8 mouse cellular contexts compared by ENCODE assay signal in genomic region chr17:78916369-78916813, GRCm38 (mm10). TPM values are rescaled to one million over a fixed set of nuclear protein-coding genes. Genes with fewer than 3 reads are reported as not detected.
DNase-seq lines count a peak whose midpoint lies in the region; ATAC-seq lines count a peak whose summit lies in the region.

Cebpzos (plus strand) TSS chr17:78916500.

- H3K4me3 ChIP-seq in forebrain, embryonic 11.5 days (ENCODE audit: low read depth, low read length) = peak within 1 kb of the TSS; percentile 63
- H3K4me3 ChIP-seq in heart, embryonic 16.5 days (ENCODE audit: low read length) = peak within 1 kb of the TSS; percentile 88
- peak within 1 kb of the TSS; percentile 82 for H3K4me3 ChIP-seq in liver, embryonic 15.5 days (replicated peaks)
- H3K4me3 ChIP-seq in neural tube, embryonic 12.5 days = peak within 1 kb of the TSS; percentile 63

- under 1% methylated on average over 37 of the region's 37 CpGs for WGBS in forebrain, embryonic 11.5 days
- WGBS in heart, embryonic 16.5 days = under 1% methylated on average over 37 of the region's 37 CpGs
- 0% methylated on average over 37 of the region's 37 CpGs for WGBS in liver, embryonic 15.5 days (ENCODE audit: insufficient replicate concordance)
- under 1% methylated on average over 37 of the region's 37 CpGs for WGBS in neural tube, embryonic 12.5 days

- peaks cover 3% of the 10 kb centered on the region for H3K36me3 ChIP-seq in forebrain, embryonic 11.5 days (ENCODE audit: control insufficient read depth, insufficient read depth, low read length)
- H3K36me3 ChIP-seq in heart, embryonic 16.5 days (ENCODE audit: control insufficient read depth, insufficient read depth) = peaks cover 20% of the 10 kb centered on the region
- peaks cover 29% of the 10 kb centered on the region for H3K36me3 ChIP-seq in liver, embryonic 15.5 days (replicated peaks)
- peaks cover 23% of the 10 kb centered on the region for H3K36me3 ChIP-seq in neural tube, embryonic 12.5 days

- H3K4me2 ChIP-seq in forebrain, embryonic 11.5 days (ENCODE audit: low read depth, low read length, severe bottlenecking) = peak within 1 kb of the TSS; percentile 65
- peak within 1 kb of the TSS; percentile 90 for H3K4me2 ChIP-seq in heart, embryonic 16.5 days (ENCODE audit: low read depth, low read length)
- peak within 1 kb of the TSS; percentile 89 for H3K4me2 ChIP-seq in liver, embryonic 15.5 days
- peak within 1 kb of the TSS; percentile 72 for H3K4me2 ChIP-seq in neural tube, embryonic 12.5 days (replicated peaks)

- no peaks in the 10 kb centered on the region for H3K9me3 ChIP-seq in forebrain, embryonic 11.5 days (ENCODE audit: control insufficient read depth, low read length)
- no peaks in the 10 kb centered on the region for H3K9me3 ChIP-seq in heart, embryonic 16.5 days (replicated peaks; ENCODE audit: control insufficient read depth, low read length)
- no peaks in the 10 kb centered on the region for H3K9me3 ChIP-seq in liver, embryonic 15.5 days (replicated peaks)
- H3K9me3 ChIP-seq in neural tube, embryonic 12.5 days = no peaks in the 10 kb centered on the region

- peak within 1 kb of the TSS; percentile 58 for H3K27ac ChIP-seq in forebrain, embryonic 11.5 days (ENCODE audit: low read depth, low read length)
- H3K27ac ChIP-seq in heart, embryonic 16.5 days (ENCODE audit: low read length) = peak within 1 kb of the TSS; percentile 93
- H3K27ac ChIP-seq in liver, embryonic 15.5 days (replicated peaks) = peak within 1 kb of the TSS; percentile 83
- H3K27ac ChIP-seq in neural tube, embryonic 12.5 days = peak within 1 kb of the TSS; percentile 62; the same call in 1 of the 2 replicates

- H3K9ac ChIP-seq in forebrain, embryonic 11.5 days (ENCODE audit: low read length) = peak within 1 kb of the TSS; percentile 67
- peak within 1 kb of the TSS; percentile 93 for H3K9ac ChIP-seq in heart, embryonic 16.5 days (ENCODE audit: low read length)
- peak within 1 kb of the TSS; percentile 81 for H3K9ac ChIP-seq in liver, embryonic 15.5 days
- H3K9ac ChIP-seq in neural tube, embryonic 12.5 days = peak within 1 kb of the TSS; percentile 67

- peak; percentile 95 for ATAC-seq in forebrain, embryonic 11.5 days (replicated peaks; ENCODE audit: low FRiP score)
- peak; percentile 93 for ATAC-seq in heart, embryonic 16.5 days (replicated peaks; ENCODE audit: extremely low read depth, insufficient read depth, low FRiP score)
- ATAC-seq in liver, embryonic 15.5 days (ENCODE audit: insufficient read depth) = peak; percentile 92
- peak; percentile 95 for ATAC-seq in neural tube, embryonic 12.5 days (ENCODE audit: low FRiP score, low read depth)

- H3K27me3 ChIP-seq in forebrain, embryonic 11.5 days (ENCODE audit: control insufficient read depth, insufficient read depth, low read length) = no peaks in the 10 kb centered on the region
- H3K27me3 ChIP-seq in heart, embryonic 16.5 days (ENCODE audit: control insufficient read depth, insufficient read depth, low read length) = no peaks in the 10 kb centered on the region
- H3K27me3 ChIP-seq in liver, embryonic 15.5 days = no peaks in the 10 kb centered on the region
- H3K27me3 ChIP-seq in neural tube, embryonic 12.5 days (replicated peaks) = no peaks in the 10 kb centered on the region

- peak; percentile 77 to 83 for DNase-seq in CD8-positive naive resting alpha-beta T cell, adult 2 months (ENCODE audit: low read depth in 2 of 2, low spot score in 2 of 2)
- peak; percentile 79 for DNase-seq in c-Kit-positive CD71-negative TER-119-negative erythroid progenitor cells, embryonic 14.5 days (ENCODE audit: low read depth)
- DNase-seq in forebrain, embryonic 11.5 days (ENCODE audit: low spot score) = peak; percentile 92
- DNase-seq in kidney, postnatal 36 days = peak; percentile 91
- DNase-seq in telencephalon, adult 2 months (ENCODE audit: low read depth, low spot score) = peak; percentile 87

- H3K4me1 ChIP-seq in forebrain, embryonic 11.5 days (replicated peaks; ENCODE audit: control insufficient read depth, insufficient read depth, low read length) = no peaks in the 10 kb centered on the region; the same call in 1 of the 2 replicates
- peaks cover 8% of the 10 kb centered on the region for H3K4me1 ChIP-seq in heart, embryonic 16.5 days (ENCODE audit: control insufficient read depth, insufficient read depth, low read length)
- H3K4me1 ChIP-seq in liver, embryonic 15.5 days (replicated peaks) = peaks cover 39% of the 10 kb centered on the region
- H3K4me1 ChIP-seq in neural tube, embryonic 12.5 days = peaks cover 13% of the 10 kb centered on the region

RNA-seq across cellular contexts. Expression of gene Cebpzos, which starts in this region (rescaled TPM):
- polyA plus RNA-seq in forebrain, embryonic 11.5 days (2014; fragmentation: Nextera tagmentation; extraction: Ambion mirVana) = 98.7 and 121 TPM in 2 replicates
- polyA plus RNA-seq in heart, embryonic 16.5 days (2015; fragmentation: Nextera tagmentation; extraction: Ambion mirVana) = 80.1 and 83.0 TPM in 2 replicates
- 38.1 and 44.7 TPM in 2 replicates for polyA plus RNA-seq in liver, embryonic 15.5 days (2015; fragmentation: Nextera tagmentation; extraction: Ambion mirVana)
- 101 and 107 TPM in 2 replicates for polyA plus RNA-seq in neural tube, embryonic 12.5 days (2016; fragmentation: Nextera tagmentation; extraction: Ambion mirVana)

Comparison
In these comparisons a context has a peak if more than half of its experiments do, and no peak if none do; other contexts are left out.
1. Peak in every context shown above with its lines: DNase-seq, ATAC-seq, H3K4me3 ChIP-seq and H3K27ac ChIP-seq.